Mouse (Mus musculus) small intestine, adult 2 months (tissue): Measurements from ENCODE around the gene Reep3. TPM values are rescaled to one million over a fixed set of nuclear protein-coding genes. Genes with fewer than 3 reads are reported as not detected.
"Not testable (repeated sequence)": the region's sequence is repeated elsewhere in the genome, so short reads cannot be mapped to it uniquely, and the experiment has no call there.

Source experiments
- H3K27ac ChIP-seq: fragments of 200-500 bp; 2 replicates; pipeline ENCODE4 v1.5.1; 2012; ENCODE audit warnings: low read depth, low read length, control low read depth, inconsistent platforms; ENCODE audit not compliant: insufficient read depth
- H3K27me3 ChIP-seq: fragments of 200-500 bp; 2 replicates; pipeline ENCODE4 v1.6.1; 2012; ENCODE audit warnings: mild to moderate bottlenecking, moderate library complexity, low read length, inconsistent platforms; ENCODE audit not compliant: control insufficient read depth, insufficient read depth
- H3K36me3 ChIP-seq: fragments of 200-500 bp; 2 replicates; pipeline ENCODE4 v1.6.1; 2012; ENCODE audit warnings: mild to moderate bottlenecking, low read length, control low read depth, inconsistent platforms; ENCODE audit not compliant: control insufficient read depth, insufficient read depth
- H3K4me1 ChIP-seq: fragments of 200-500 bp; 2 replicates; pipeline ENCODE4 v1.6.1; 2012; ENCODE audit warnings: low read length, inconsistent platforms, mixed read lengths; ENCODE audit not compliant: control insufficient read depth, insufficient read depth, insufficient read length
- H3K4me3 ChIP-seq: fragments of 200-500 bp; 2 replicates; pipeline ENCODE4 v1.5.1; 2012; ENCODE audit warnings: low read depth, mild to moderate bottlenecking, control low read depth, inconsistent platforms, low read length, moderate library complexity
- CTCF ChIP-seq: fragments of 200-500 bp; IDR thresholded peaks from 2 replicates; pipeline ENCODE4 v1.5.1; 2012; ENCODE audit warnings: low read depth, mild to moderate bottlenecking, control low read depth, inconsistent platforms, low read length, moderate library complexity, mixed read lengths; ENCODE audit not compliant: insufficient replicate concordance, insufficient read length; ENCODE audit errors: extremely low read depth
- POLR2A ChIP-seq: fragments of 200-500 bp; IDR thresholded peaks from 2 replicates; pipeline ENCODE4 v1.6.1; 2012; ENCODE audit warnings: low read depth, mild to moderate bottlenecking, control low read depth, inconsistent platforms, low read length, moderate library complexity
- WGBS: fragments of 180-500 bp; shearing (Covaris S2); methylation state at CpG from one replicate; pipeline ENCODE4 v1.1.7; 2018; 5-methylcytosine and 5-hydroxymethylcytosine counted together
- polyA plus RNA-seq: library from polyadenylated mRNA; depleted of rRNA; stranded (reverse); fragments of >200 nt; gene quantifications from 2 replicates; pipeline ENCODE4 v1.2.3, GENCODE M21; 2012

Gene Reep3
- polyA plus RNA-seq, 1 experiment = 16.4 TPM

- H3K4me3 ChIP-seq = no peak overlapping the region
Measured at GRCm38 (mm10) chr10:67116251-67116650, 19.5 kb upstream of the Reep3 start.

GRCm38 (mm10) chr10:67115666-67116091, 18.9 kb upstream of the Reep3 start:
- H3K4me1 ChIP-seq = peaks cover 11% of the 10 kb centered on the region; the same call in 1 of the 2 replicates
- no peaks in the 10 kb centered on the region for H3K27me3 ChIP-seq
- no peak overlapping the region for H3K27ac ChIP-seq
- WGBS = 37% methylated on average over 5 of the region's 5 CpGs
- no peak overlapping the region for H3K4me3 ChIP-seq
- H3K36me3 ChIP-seq = no peaks in the 10 kb centered on the region
- TF ChIP-seq POLR2A = no peak
- no peak for TF ChIP-seq CTCF

More at GRCm38 (mm10) chr10:67116251-67116650, 19.5 kb upstream of the Reep3 start:
- Histone ChIP-seq H3K4me1 (peaks cover 11% of the 10 kb centered on the region; the same call in 1 of the 2 replicates), H3K36me3 (no peaks in the 10 kb centered on the region), H3K27me3 (no peaks in the 10 kb centered on the region), H3K27ac (no peak overlapping the region)
- 71% methylated on average over 8 of the region's 8 CpGs for WGBS
- TF ChIP-seq CTCF (no peak), POLR2A (no peak)

GRCm38 (mm10) chr10:67115115-67115514, 18.4 kb upstream of the Reep3 start:
- Histone ChIP-seq H3K27ac (no peak overlapping the region), H3K4me1 (peaks cover 8% of the 10 kb centered on the region; the same call in 1 of the 2 replicates), H3K4me3 (no peak overlapping the region), H3K36me3 (no peaks in the 10 kb centered on the region), H3K27me3 (no peaks in the 10 kb centered on the region)
- 42% methylated on average over 6 of the region's 6 CpGs for WGBS
- no peak for TF ChIP-seq POLR2A
- no peak for TF ChIP-seq CTCF

GRCm38 (mm10) chr10:67113833-67114232, 17.1 kb upstream of the Reep3 start:
- no peak overlapping the region for H3K27ac ChIP-seq
- 0 out of 2 replicates have a peak, but pooled peaks cover 2% of the 10 kb centered on the region for H3K36me3 ChIP-seq
- 91% methylated on average over 11 of the region's 11 CpGs for WGBS
- no peaks in the 10 kb centered on the region for H3K27me3 ChIP-seq
- H3K4me1 ChIP-seq = peaks cover 8% of the 10 kb centered on the region; the same call in 1 of the 2 replicates
- no peak overlapping the region for H3K4me3 ChIP-seq
- TF ChIP-seq POLR2A = no peak
- no peak for TF ChIP-seq CTCF

GRCm38 (mm10) chr10:67112967-67113366, 16.2 kb upstream of the Reep3 start:
- not testable (repeated sequence) for H3K36me3 ChIP-seq, H3K27me3 ChIP-seq, H3K27ac ChIP-seq, H3K4me1 ChIP-seq, H3K4me3 ChIP-seq
- WGBS = 87% methylated on average over 5 of the region's 5 CpGs

- peaks cover 2% of the 10 kb centered on the region; the same call in 1 of the 2 replicates for H3K36me3 ChIP-seq
- 57% methylated on average over 5 of the region's 5 CpGs for WGBS
- H3K4me1 ChIP-seq = peaks cover 10% of the 10 kb centered on the region; the same call in 1 of the 2 replicates
- H3K27ac ChIP-seq = no peak overlapping the region
- H3K4me3 ChIP-seq = no peak overlapping the region
- no peaks in the 10 kb centered on the region for H3K27me3 ChIP-seq
- TF ChIP-seq POLR2A (no peak), CTCF (no peak)
Measured at GRCm38 (mm10) chr10:67111799-67112177, 15.0 kb upstream of the Reep3 start.

GRCm38 (mm10) chr10:67111044-67111798, 14.5 kb upstream of the Reep3 start:
- 76% methylated on average over 14 of the region's 14 CpGs for WGBS
- H3K27ac ChIP-seq = no peak overlapping the region
- no peak overlapping the region for H3K4me3 ChIP-seq
- H3K36me3 ChIP-seq = peaks cover 2% of the 10 kb centered on the region; the same call in 1 of the 2 replicates
- H3K27me3 ChIP-seq = no peaks in the 10 kb centered on the region
- TF ChIP-seq POLR2A (no peak), CTCF (no peak)
- peaks cover 10% of the 10 kb centered on the region; the same call in 1 of the 2 replicates for H3K4me1 ChIP-seq
